Mouse (Mus musculus): ENCODE data around the gene Rnf186.

DNA sequence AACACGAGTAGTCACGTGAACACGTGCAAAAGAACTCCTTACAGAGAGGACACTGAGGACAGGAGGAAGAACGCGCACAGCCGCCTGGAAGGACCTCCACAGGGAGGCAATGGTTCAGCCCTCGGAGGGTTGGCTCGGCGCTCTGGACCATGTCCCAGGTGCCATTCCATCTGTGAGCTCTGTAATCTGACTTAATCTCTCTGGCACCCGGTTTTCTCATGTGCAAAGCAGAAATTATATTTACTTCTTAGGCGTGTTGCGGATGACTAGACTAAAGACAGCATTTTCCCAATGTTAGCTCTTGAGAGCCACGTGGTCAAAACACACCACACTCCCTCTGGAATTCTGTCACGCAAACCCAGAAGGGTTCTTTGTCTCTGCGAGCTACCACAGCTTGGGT is 7.8 kb upstream of the Rnf186 start:
- TF ChIP-seq CTCF (IDR thresholded peaks at IDR 0.05; ENCODE audit: insufficient read depth, low read length) (no peak), POLR2A (IDR thresholded peaks at IDR 0.05; ENCODE audit: borderline replicate concordance, extremely low read depth, low read depth, low read length) (no peak)
